Mouse (Mus musculus) lung, postnatal 0 days (tissue): ENCODE data around the gene Mrpl53.

Source experiments
- CTCF ChIP-seq: IDR thresholded peaks from 2 replicates; pipeline ENCODE4 v1.5.1; 2016; ENCODE audit warnings: antibody characterized with exemption, mild to moderate bottlenecking
- EP300 ChIP-seq: IDR thresholded peaks from 2 replicates; pipeline ENCODE4 v1.6.1; 2016; ENCODE audit warnings: antibody characterized with exemption, mild to moderate bottlenecking, control low read depth

DNA sequence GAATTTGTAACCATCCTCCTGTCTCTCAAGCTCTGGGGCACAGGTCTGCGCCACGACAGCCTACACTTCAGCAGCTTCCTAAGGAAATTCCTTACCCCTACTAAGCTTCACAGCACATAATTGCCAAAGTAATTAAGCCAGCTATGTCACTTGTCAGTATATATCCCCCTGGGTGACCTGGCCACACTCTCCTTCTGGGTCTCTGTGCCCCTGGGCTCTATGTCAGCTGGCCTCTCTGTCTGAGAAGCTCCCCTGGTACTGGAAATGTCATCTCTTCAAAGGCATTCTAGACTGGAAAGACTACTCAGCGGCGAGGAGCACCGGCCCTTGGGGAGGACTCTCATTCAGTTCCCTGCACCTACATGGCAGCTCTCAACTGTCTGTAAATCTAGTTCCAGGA is 14.1 kb downstream of the Mrpl53 start:
- TF ChIP-seq CTCF (no peak), EP300 (no peak)
